Mouse (Mus musculus) kidney, adult 2 months (tissue): Measurements from ENCODE around the gene Tspear. TPM values are rescaled to one million over a fixed set of nuclear protein-coding genes. Genes with fewer than 3 reads are reported as not detected.
"Not testable (repeated sequence)": the region's sequence is repeated elsewhere in the genome, so short reads cannot be mapped to it uniquely, and the experiment has no call there.

Source experiments
- DNase-seq: peaks from one replicate; pipeline ENCODE4 v3.0.0; 2021
- H3K27ac ChIP-seq: fragments of 200-500 bp; 2 replicates; pipeline ENCODE4 v1.5.1; 2012; ENCODE audit warnings: low read depth, low read length, control low read depth, inconsistent platforms; ENCODE audit not compliant: insufficient read depth
- H3K27me3 ChIP-seq: fragments of 200-500 bp; replicated peaks from 2 replicates; pipeline ENCODE4 v1.6.1; 2012; ENCODE audit warnings: mild to moderate bottlenecking, moderate library complexity, low read length, inconsistent platforms; ENCODE audit not compliant: control insufficient read depth, insufficient read depth
- H3K36me3 ChIP-seq: fragments of 200-500 bp; 2 replicates; pipeline ENCODE4 v1.6.1; 2012; ENCODE audit warnings: mild to moderate bottlenecking, moderate library complexity, low read length, inconsistent platforms; ENCODE audit not compliant: control insufficient read depth, insufficient read depth
- H3K4me1 ChIP-seq: fragments of 200-500 bp; 2 replicates; pipeline ENCODE4 v1.6.1; 2011; ENCODE audit warnings: low read length; ENCODE audit not compliant: control insufficient read depth, insufficient read depth
- H3K4me3 ChIP-seq: fragments of 200-500 bp; 2 replicates; pipeline ENCODE4 v1.5.1; 2011; ENCODE audit warnings: mild to moderate bottlenecking, low read depth, low read length, control low read depth; ENCODE audit not compliant: insufficient read depth
- CTCF ChIP-seq: fragments of 200-500 bp; conservative IDR thresholded peaks from 2 replicates; pipeline ENCODE4 v1.5.1; 2011; ENCODE audit warnings: low read depth, mild to moderate bottlenecking, control low read depth, low read length, moderate library complexity, mixed read lengths; ENCODE audit not compliant: insufficient read depth, insufficient read length
- POLR2A ChIP-seq: fragments of 200-500 bp; IDR thresholded peaks from one replicate; pipeline ENCODE4 v1.6.1; 2011; ENCODE audit warnings: low read depth, low read length, control low read depth
- WGBS: fragments of 180-500 bp; shearing (Covaris S2); methylation state at CpG from one replicate; pipeline ENCODE4 v1.1.7; 2018; 5-methylcytosine and 5-hydroxymethylcytosine counted together
- polyA plus RNA-seq: library from polyadenylated mRNA; depleted of rRNA; stranded (reverse); fragments of >200 nt; gene quantifications from 2 replicates; pipeline ENCODE4 v1.2.3, GENCODE M21; 2012

Gene Tspear
- polyA plus RNA-seq, 1 experiment: 1.2 TPM

- Histone ChIP-seq H3K27me3 (no peaks in the 10 kb centered on the region), H3K36me3 (no peaks in the 10 kb centered on the region), H3K4me3 (no peak within 1 kb of the TSS), H3K4me1 (no peaks in the 10 kb centered on the region), H3K27ac (no peak within 1 kb of the TSS)
- no peak for TF ChIP-seq CTCF
- TF ChIP-seq POLR2A: no peak
- no peak for DNase-seq
- WGBS: 36% methylated on average over 2 of the region's 2 CpGs
Observed at GRCm38 (mm10) chr10:77794976-77795375, 108.6 kb downstream of the Tspear start, which contains the start of gene Gm9639. Gene Gm9639, minus strand, starts transcription at chr10:77795076.

- DNase-seq: no peak
- WGBS: 33% methylated on average over 3 of the region's 3 CpGs
- TF ChIP-seq POLR2A (no peak), CTCF (no peak)
Observed at GRCm38 (mm10) chr10:77797677-77798076, 111.3 kb downstream of the Tspear start.

GRCm38 (mm10) chr10:77798164-77798920, 112.0 kb downstream of the Tspear start:
- not testable (repeated sequence) for H3K4me1 ChIP-seq, H3K27ac ChIP-seq, H3K4me3 ChIP-seq, H3K36me3 ChIP-seq, DNase-seq, H3K27me3 ChIP-seq
- WGBS: 70% methylated on average over 3 of the region's 3 CpGs

More at GRCm38 (mm10) chr10:77797677-77798076, 111.3 kb downstream of the Tspear start:
- H3K36me3 ChIP-seq: no peaks in the 10 kb centered on the region
- no peak overlapping the region for H3K4me3 ChIP-seq
- H3K27me3 ChIP-seq: no peaks in the 10 kb centered on the region
- no peaks in the 10 kb centered on the region for H3K4me1 ChIP-seq
- no peak overlapping the region for H3K27ac ChIP-seq

- Histone ChIP-seq H3K4me3 (no peak within 1 kb of the TSS), H3K27me3 (no peaks in the 10 kb centered on the region), H3K4me1 (no peaks in the 10 kb centered on the region), H3K27ac (no peak within 1 kb of the TSS), H3K36me3 (no peaks in the 10 kb centered on the region)
- DNase-seq: no peak
- TF ChIP-seq POLR2A: no peak
- no peak for TF ChIP-seq CTCF
- 56% methylated on average over 8 of the region's 8 CpGs for WGBS
Observed at GRCm38 (mm10) chr10:77798921-77799508, 112.6 kb downstream of the Tspear start, which contains the start of gene Gm19668. Gene Gm19668, minus strand, starts transcription at chr10:77799133.

- Histone ChIP-seq H3K36me3 (no peaks in the 10 kb centered on the region), H3K27me3 (no peaks in the 10 kb centered on the region), H3K27ac (no peak overlapping the region), H3K4me3 (no peak overlapping the region), H3K4me1 (no peaks in the 10 kb centered on the region)
- DNase-seq: peak; percentile 4
- WGBS: 59% methylated on average over 3 of the region's 3 CpGs
- TF ChIP-seq CTCF (no peak), POLR2A (no peak)
Observed at GRCm38 (mm10) chr10:77804095-77804494, 117.7 kb downstream of the Tspear start.

- Histone ChIP-seq H3K27me3 (no peaks in the 10 kb centered on the region), H3K4me1 (no peaks in the 10 kb centered on the region), H3K36me3 (no peaks in the 10 kb centered on the region), H3K27ac (no peak within 1 kb of the TSS), H3K4me3 (no peak within 1 kb of the TSS)
- WGBS: 70% methylated on average over 5 of the region's 5 CpGs
- DNase-seq: no peak
- TF ChIP-seq POLR2A (no peak), CTCF (no peak)
Observed at GRCm38 (mm10) chr10:77811743-77812142, 125.4 kb downstream of the Tspear start, which contains the start of gene Gm9507. Gene Gm9507, minus strand, starts transcription at chr10:77811843.

- TF ChIP-seq POLR2A: no peak
- no peak for TF ChIP-seq CTCF
- DNase-seq: no peak
- H3K36me3 ChIP-seq: no peaks in the 10 kb centered on the region
- WGBS: 63% methylated on average over 4 of the region's 4 CpGs
- no peaks in the 10 kb centered on the region for H3K4me1 ChIP-seq
- H3K27ac ChIP-seq: no peak within 1 kb of the TSS
- H3K27me3 ChIP-seq: no peaks in the 10 kb centered on the region
- no peak within 1 kb of the TSS for H3K4me3 ChIP-seq
Observed at GRCm38 (mm10) chr10:77814382-77814781, 128.0 kb downstream of the Tspear start, which contains the start of gene Gm2696. Gene Gm2696, plus strand, starts transcription at chr10:77814682.
